Mouse (Mus musculus) thymus, postnatal 14 days (tissue): ENCODE measurements around the gene Sag.

ENCODE experiments used
- DNase-seq: peaks from one replicate; pipeline ENCODE4 v3.0.0; 2021

The Sag gene

GRCm38 (mm10) chr1:87855522-87855921 lies 52.0 kb downstream of the Sag start:
- no peak for DNase-seq

- no peak for DNase-seq
Observed at GRCm38 (mm10) chr1:87856823-87857222, 53.3 kb downstream of the Sag start.

- no peak for DNase-seq
Observed at GRCm38 (mm10) chr1:87858031-87858430, 54.6 kb downstream of the Sag start.

GRCm38 (mm10) chr1:87858529-87858928 lies 55.0 kb downstream of the Sag start:
- DNase-seq = no peak

GRCm38 (mm10) chr1:87863602-87864001 lies 60.1 kb downstream of the Sag start:
- no peak for DNase-seq

- no peak for DNase-seq
Observed at GRCm38 (mm10) chr1:87864889-87865288, 61.4 kb downstream of the Sag start.

- DNase-seq = peak; percentile 59
Observed at GRCm38 (mm10) chr1:87866672-87867071, 63.2 kb downstream of the Sag start.

GRCm38 (mm10) chr1:87871546-87871945 lies 68.1 kb downstream of the Sag start:
- no peak for DNase-seq

- DNase-seq = no peak
Observed at GRCm38 (mm10) chr1:87873081-87873480, 69.6 kb downstream of the Sag start.

- DNase-seq = peak; percentile 37
Observed at GRCm38 (mm10) chr1:87876065-87876464, 72.6 kb downstream of the Sag start.

- peak; percentile 49 for DNase-seq
Observed at GRCm38 (mm10) chr1:87877552-87878283, 74.2 kb downstream of the Sag start.

- no peak for DNase-seq
Observed at GRCm38 (mm10) chr1:87879034-87879433, 75.6 kb downstream of the Sag start.

- DNase-seq = no peak
Observed at GRCm38 (mm10) chr1:87879494-87880325, 76.2 kb downstream of the Sag start.

GRCm38 (mm10) chr1:87880326-87880627 lies 76.8 kb downstream of the Sag start:
- no peak for DNase-seq

- DNase-seq = no peak
Observed at GRCm38 (mm10) chr1:87880856-87881255, 77.4 kb downstream of the Sag start.

GRCm38 (mm10) chr1:87881726-87882125 lies 78.2 kb downstream of the Sag start:
- DNase-seq = no peak

GRCm38 (mm10) chr1:87882554-87882953 lies 79.1 kb downstream of the Sag start:
- DNase-seq = no peak

GRCm38 (mm10) chr1:87890960-87891359 lies 87.5 kb downstream of the Sag start:
- DNase-seq = peak; percentile 55

- no peak for DNase-seq
Observed at GRCm38 (mm10) chr1:87891634-87892033, 88.2 kb downstream of the Sag start.

GRCm38 (mm10) chr1:87892499-87892898 lies 89.0 kb downstream of the Sag start:
- DNase-seq = no peak

GRCm38 (mm10) chr1:87893414-87893813 lies 89.9 kb downstream of the Sag start:
- no peak for DNase-seq
